Mouse (Mus musculus): ENCODE measurements around the gene Lrp2bp. TPM values are rescaled to one million over a fixed set of nuclear protein-coding genes. Genes with fewer than 3 reads are reported as not detected.

The Lrp2bp gene
- total RNA-seq (2015; ENCODE audit: low replicate concordance) (not detected in 2 replicates), total RNA-seq (2017; ENCODE audit: low replicate concordance) (not detected in 2 replicates)

- no peak for ATAC-seq (replicated peaks; ENCODE audit: low FRiP score, poor library complexity, severe bottlenecking)
Observed at GRCm38 (mm10) chr8:45999138-45999783, at the start of gene Lrp2bp. Gene Lrp2bp, plus strand, starts transcription at chr8:45999303.

GRCm38 (mm10) chr8:45950622-45951021 lies 48.5 kb upstream of the Lrp2bp start:
- no peak for ATAC-seq (replicated peaks; ENCODE audit: low FRiP score, poor library complexity, severe bottlenecking)

GRCm38 (mm10) chr8:45970894-45971293 lies 28.2 kb upstream of the Lrp2bp start:
- no peak for ATAC-seq (replicated peaks; ENCODE audit: low FRiP score, poor library complexity, severe bottlenecking)

- no peak for ATAC-seq (replicated peaks; ENCODE audit: low FRiP score, poor library complexity, severe bottlenecking)
Observed at GRCm38 (mm10) chr8:45973988-45974505, 25.1 kb upstream of the Lrp2bp start.

GRCm38 (mm10) chr8:45975126-45975836 lies 23.8 kb upstream of the Lrp2bp start, which contains the start of the genes 1700029J07Rik and Ufsp2:
Gene 1700029J07Rik, minus strand, starts transcription at chr8:45975252.
Gene Ufsp2, plus strand, starts transcription at chr8:45975528.
- peak; percentile 97 for ATAC-seq (replicated peaks; ENCODE audit: low FRiP score, poor library complexity, severe bottlenecking)

GRCm38 (mm10) chr8:45975837-45976468 lies 23.1 kb upstream of the Lrp2bp start:
- ATAC-seq (replicated peaks; ENCODE audit: low FRiP score, poor library complexity, severe bottlenecking), result peak; percentile 44

GRCm38 (mm10) chr8:45986665-45987064 lies 12.4 kb upstream of the Lrp2bp start:
- ATAC-seq (replicated peaks; ENCODE audit: low FRiP score, poor library complexity, severe bottlenecking), result no peak

- ATAC-seq (replicated peaks; ENCODE audit: low FRiP score, poor library complexity, severe bottlenecking), result no peak
Observed at GRCm38 (mm10) chr8:45988189-45988588, 10.9 kb upstream of the Lrp2bp start.

- no peak for ATAC-seq (replicated peaks; ENCODE audit: low FRiP score, poor library complexity, severe bottlenecking)
Observed at GRCm38 (mm10) chr8:45990631-45991310, 8.3 kb upstream of the Lrp2bp start.

- no peak; the same call in 1 of the 2 replicates for ATAC-seq (replicated peaks; ENCODE audit: low FRiP score, poor library complexity, severe bottlenecking)
Observed at GRCm38 (mm10) chr8:45994111-45994510, 5.0 kb upstream of the Lrp2bp start.

- no peak for ATAC-seq (replicated peaks; ENCODE audit: low FRiP score, poor library complexity, severe bottlenecking)
Observed at GRCm38 (mm10) chr8:45995576-45995975, 3.5 kb upstream of the Lrp2bp start.

- no peak for ATAC-seq (replicated peaks; ENCODE audit: low FRiP score, poor library complexity, severe bottlenecking)
Observed at GRCm38 (mm10) chr8:45998228-45998627, 875 bp upstream of the Lrp2bp start.

- peak; percentile 100 for ATAC-seq (replicated peaks; ENCODE audit: low FRiP score, poor library complexity, severe bottlenecking)
Observed at GRCm38 (mm10) chr8:45999784-46000705, 942 bp downstream of the Lrp2bp start.

GRCm38 (mm10) chr8:46005596-46005995 lies 6.5 kb downstream of the Lrp2bp start, which contains the start of gene Ankrd37:
Gene Ankrd37, minus strand, starts transcription at chr8:46005707.
- ATAC-seq (replicated peaks; ENCODE audit: low FRiP score, poor library complexity, severe bottlenecking), result no peak

GRCm38 (mm10) chr8:46007050-46007672 lies 8.1 kb downstream of the Lrp2bp start:
- ATAC-seq (replicated peaks; ENCODE audit: low FRiP score, poor library complexity, severe bottlenecking), result no peak

GRCm38 (mm10) chr8:46010306-46010705 lies 11.2 kb downstream of the Lrp2bp start:
- no peak for ATAC-seq (replicated peaks; ENCODE audit: low FRiP score, poor library complexity, severe bottlenecking)

- no peak for ATAC-seq (replicated peaks; ENCODE audit: low FRiP score, poor library complexity, severe bottlenecking)
Observed at GRCm38 (mm10) chr8:46010746-46011680, 11.9 kb downstream of the Lrp2bp start.
